Mouse (Mus musculus) ovary, postnatal 14 days (tissue): ENCODE measurements around the gene Gm10260.

Experiments
- DNase-seq: peaks from one replicate; pipeline ENCODE4 v3.0.0; 2022; ENCODE audit warnings: low spot score

Gm10260 gene

GRCm38 (mm10) chr13:97768803-97769202 lies 8.4 kb upstream of the Gm10260 start:
- no peak for DNase-seq

GRCm38 (mm10) chr13:97768046-97768682 lies 7.7 kb upstream of the Gm10260 start:
- no peak for DNase-seq

DNA sequence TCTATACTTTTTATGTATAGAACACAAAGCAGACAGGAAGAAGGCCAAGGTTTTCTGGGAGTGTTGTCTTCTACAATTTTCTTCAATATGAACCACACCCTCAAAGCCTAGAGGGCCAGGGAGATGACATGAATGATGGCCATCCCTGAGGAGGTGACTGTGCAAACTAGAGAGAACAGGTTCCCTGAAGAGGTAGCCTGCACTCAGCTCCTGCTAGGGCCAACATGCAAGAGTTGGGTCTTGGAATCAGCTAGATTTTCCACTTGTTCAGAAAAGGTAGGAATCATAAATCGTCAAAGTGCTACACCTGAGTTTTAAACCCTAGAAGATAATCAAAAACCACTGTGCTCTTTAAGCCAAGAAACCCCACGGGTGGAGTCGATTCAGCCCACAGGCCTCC lies 6.2 kb upstream of the Gm10260 start:
- DNase-seq: no peak

DNA sequence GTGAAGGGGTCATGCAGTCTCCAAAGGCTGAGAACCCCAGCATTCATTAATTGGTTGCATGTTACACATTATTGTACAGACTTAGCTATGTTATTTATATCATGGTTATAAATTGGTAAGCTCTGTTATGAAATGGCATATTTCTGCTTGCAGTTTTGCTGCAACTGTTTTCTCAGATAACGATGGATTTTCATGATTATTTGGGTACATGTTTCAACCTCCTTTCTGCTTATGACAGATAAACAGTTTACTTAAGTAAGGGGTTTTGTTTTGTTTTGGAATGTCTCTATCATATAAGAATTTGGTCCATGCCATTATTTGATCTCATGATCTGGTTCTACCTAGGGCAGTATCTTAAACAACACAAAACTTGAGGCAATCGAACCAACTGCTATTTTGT lies 5.5 kb upstream of the Gm10260 start:
- DNase-seq: no peak

- DNase-seq: no peak
Observed at GRCm38 (mm10) chr13:97764067-97764466, 3.6 kb upstream of the Gm10260 start.

DNA sequence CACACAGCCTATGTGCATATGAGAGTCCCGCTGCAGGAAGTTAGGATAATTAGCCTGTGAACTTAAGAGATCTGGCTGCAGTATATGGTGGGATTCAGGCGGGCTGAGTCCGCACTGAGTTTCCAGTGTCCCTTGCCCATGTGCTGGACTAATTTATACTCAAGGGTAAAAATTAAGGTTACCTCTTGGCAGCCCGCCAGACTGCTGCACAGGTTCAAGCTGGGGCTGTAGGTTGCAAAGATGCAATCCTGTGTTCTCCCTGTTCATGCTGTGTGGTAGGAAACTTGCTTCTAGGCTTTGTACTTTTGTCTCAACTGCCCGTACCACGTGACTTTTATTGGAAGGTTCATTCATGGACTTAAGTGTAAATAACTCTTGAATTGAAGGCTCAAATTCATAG lies 3.0 kb upstream of the Gm10260 start:
- DNase-seq: no peak

DNA sequence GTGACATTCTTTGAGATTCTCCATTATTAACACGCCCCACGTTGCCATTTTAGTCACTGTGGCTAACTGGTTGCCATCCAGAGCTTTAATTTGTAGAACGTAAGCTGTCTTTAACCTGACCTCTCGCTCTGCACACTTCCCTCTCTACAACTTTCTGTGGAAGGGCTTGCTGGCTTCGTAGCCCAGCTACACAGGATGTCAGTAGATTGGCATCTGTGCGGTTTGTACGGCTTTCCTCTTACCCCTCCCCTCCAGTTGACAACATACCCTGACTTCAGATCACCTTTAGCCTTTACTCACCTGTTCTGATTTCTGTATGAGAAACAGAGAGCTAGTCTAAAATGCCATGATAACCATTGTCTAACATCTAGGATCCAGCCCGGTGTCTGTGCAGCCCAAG lies 1.7 kb upstream of the Gm10260 start:
- DNase-seq: no peak

DNA sequence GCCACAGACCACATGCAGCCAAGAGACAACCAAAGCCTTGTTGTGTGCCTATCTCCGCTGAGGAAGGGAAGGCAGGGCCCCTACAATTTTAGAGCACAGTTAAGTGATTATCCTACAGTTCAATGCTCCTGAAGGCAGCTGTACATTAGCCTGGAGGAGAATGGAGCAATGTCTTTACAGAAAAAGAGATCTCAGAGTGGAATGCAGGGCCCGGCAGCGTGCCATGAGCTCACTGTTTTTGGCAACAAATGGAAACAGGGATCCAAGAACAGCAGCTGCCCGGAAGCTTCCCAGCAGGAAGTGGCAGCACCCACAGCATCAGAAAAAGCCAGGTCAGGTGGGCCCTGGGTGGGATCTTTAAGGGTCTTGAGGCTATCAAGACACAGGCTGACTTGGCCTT lies 3.4 kb downstream of the Gm10260 start:
- DNase-seq: peak; percentile 24

GRCm38 (mm10) chr13:97756091-97756490 lies 4.3 kb downstream of the Gm10260 start:
- DNase-seq: no peak

GRCm38 (mm10) chr13:97750851-97751381 lies 9.5 kb downstream of the Gm10260 start:
- no peak for DNase-seq

GRCm38 (mm10) chr13:97747037-97747860 lies 13.2 kb downstream of the Gm10260 start:
- no peak for DNase-seq

DNA sequence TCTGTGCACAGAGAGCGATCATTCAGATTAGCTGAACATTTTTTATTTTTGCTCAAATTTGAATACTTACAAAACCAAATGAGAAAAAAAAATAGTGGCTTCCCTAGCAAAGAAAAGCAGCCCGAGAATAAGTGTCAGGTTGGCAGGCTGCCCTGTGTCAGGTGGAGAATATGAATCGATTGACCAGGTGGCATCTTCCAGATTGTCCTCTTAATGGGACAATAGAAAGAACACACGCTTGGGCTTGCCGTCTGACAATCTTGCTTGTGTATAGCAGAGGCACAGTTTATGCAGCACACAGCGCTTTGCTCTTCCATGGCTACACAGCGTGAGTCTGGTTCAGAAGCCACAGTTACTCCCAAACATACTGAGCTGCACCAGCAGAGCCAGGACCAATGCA lies 15.8 kb downstream of the Gm10260 start:
- no peak for DNase-seq

- DNase-seq: no peak
Observed at GRCm38 (mm10) chr13:97744036-97744435, 16.4 kb downstream of the Gm10260 start.

- DNase-seq: no peak
Observed at GRCm38 (mm10) chr13:97743229-97743988, 17.0 kb downstream of the Gm10260 start.

DNA sequence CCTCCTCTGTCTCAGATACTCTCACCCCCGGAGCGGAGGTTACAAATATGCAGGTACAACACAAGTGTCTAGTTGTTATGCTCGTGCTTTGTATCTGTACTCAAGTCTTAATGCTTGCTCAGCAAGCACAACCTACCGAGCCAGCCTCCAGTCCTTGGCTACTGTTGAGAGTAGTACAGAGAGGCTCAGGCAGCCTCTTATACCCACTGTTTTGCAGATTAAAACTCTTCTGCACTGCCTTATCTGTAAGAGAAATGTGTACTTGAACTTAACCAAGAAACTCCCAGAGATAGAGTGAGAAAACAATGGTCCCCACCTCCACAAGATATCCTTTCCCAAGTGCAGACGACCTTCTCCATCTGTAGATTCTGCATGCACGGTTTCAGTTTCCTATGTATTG lies 24.5 kb downstream of the Gm10260 start:
- DNase-seq: no peak

DNA sequence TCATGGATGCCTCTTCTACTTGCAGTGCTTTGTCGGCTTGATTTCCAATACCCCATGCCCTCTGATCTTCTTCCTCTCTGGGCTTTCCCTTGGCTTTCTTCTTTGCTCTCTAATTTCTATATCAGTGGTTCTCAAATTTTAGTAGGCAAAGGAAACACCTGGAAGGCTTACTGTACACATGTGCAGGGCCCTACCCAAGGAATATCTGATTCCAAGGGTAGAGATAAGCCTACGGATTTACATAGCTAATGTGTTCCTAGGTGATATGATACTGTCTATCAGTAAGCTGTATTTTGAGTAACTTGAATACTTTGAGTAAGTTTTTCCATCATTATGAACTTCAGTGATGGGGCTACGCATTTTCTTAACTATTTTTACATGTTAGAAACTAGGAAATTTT lies 25.7 kb downstream of the Gm10260 start:
- no peak for DNase-seq

DNA sequence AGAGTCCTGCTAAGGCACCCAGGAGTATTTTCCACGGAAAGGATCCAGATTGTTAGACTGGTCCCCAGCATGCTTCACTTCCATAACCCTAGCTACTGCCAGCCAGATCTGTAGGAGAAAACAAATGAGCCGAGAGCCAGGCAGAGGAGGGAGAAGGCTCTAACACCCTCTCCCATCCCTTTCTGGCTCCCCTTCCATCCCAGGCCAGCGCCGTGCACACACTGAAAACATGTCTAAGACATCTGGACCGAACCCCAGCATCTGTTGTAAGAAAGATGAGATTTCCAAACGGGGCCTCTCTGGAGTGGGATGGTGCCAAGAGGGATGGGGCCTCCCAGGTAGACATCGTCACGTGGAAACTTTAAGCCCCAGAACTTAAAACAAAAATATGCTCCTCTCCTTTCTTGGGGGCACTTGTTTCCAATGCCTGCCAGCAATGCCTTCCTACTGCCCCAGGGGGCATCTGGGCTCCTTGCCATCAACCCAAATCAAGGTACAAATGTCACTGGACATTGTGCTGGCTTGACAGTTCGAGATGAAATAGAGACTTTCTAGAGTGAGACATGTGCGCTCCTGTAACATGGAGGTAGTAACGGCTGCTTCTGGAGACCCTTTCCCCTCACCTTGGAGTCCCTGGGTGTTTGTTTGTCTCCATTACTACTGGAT lies 35.1 kb downstream of the Gm10260 start:
- DNase-seq: no peak

DNA sequence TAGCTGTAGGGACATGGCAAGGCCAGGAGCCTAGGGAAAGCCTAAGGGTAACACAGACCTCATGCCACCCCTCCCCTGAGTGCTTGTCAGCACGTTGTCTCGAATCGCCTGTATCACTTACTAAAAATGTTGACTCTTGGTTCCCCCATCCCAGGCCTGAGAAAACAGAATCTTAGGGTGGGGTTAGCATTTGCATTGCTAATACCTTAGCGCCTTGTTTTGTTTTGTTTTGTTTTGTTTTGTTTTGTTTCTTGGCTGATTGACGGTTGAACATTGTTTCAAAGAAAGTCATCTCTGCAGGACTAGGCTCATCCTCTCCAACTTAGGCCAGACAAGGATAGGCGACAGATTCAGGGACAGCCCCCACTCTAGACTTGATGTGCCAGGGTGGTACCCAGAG lies 35.9 kb downstream of the Gm10260 start:
- no peak for DNase-seq

GRCm38 (mm10) chr13:97712506-97713275 lies 47.7 kb downstream of the Gm10260 start:
- no peak for DNase-seq

DNA sequence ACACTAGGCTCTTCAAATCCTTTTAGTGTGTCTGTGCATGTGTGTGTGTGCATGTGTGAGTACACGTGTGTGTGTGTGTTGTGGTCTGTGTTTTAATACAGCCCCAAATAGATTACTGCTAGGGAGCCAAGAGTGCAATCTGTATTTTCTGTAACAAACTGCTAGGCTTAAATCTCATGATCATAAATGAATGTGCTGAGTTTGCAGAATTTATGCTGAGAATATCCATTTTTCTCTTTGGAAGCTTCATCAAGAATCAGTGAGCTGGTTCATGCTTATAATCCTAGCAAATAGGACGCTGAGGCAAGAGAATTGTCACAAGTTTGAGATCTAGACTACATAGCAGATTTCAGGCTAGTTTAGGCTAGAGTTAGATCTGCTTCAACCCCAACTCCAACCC lies 48.9 kb downstream of the Gm10260 start:
- DNase-seq: no peak
